Mouse (Mus musculus): ENCODE measurements around the gene Hmgcs1.

DNA sequence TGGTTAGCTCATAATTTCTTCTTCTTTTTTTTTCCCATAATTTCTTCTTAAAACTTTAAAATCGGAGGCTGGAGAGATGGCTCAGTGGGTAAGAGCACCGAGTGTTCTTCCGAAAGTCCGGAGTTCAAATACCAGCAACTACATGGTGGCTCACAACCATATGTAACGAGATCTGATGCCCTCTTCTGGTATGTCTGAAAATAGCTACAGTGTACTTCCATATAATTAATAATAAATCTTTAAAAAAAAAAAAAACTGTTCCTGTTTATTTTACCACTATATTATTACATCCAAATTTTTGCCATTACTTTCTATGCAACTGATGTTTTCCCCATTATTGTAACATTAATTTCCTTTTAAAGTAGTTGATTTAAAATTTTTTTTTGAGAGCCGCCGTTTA, 34.4 kb downstream of the Hmgcs1 start:
- no peak for TF ChIP-seq CTCF (IDR thresholded peaks at IDR 0.05; ENCODE audit: borderline replicate concordance, insufficient read depth, low read depth, low read length)
- no peak for TF ChIP-seq POLR2A (IDR thresholded peaks at IDR 0.05; ENCODE audit: borderline replicate concordance, insufficient read depth, low read length)
